Mouse (Mus musculus): ENCODE data around the gene Alpk3.

- TF ChIP-seq POLR2A (IDR thresholded peaks at IDR 0.05; ENCODE audit: insufficient read depth, low read depth, low read length) (no peak), CTCF (IDR thresholded peaks at IDR 0.05; ENCODE audit: insufficient read depth, low read depth, low read length) (no peak)
These were observed 79.9 kb downstream of the Alpk3 start for GRCm38 (mm10) chr7:81137292-81137691.
